Mouse (Mus musculus) testis, adult 2 months (tissue): ENCODE results near the gene Palm3. TPM values are rescaled to one million over a fixed set of nuclear protein-coding genes. Genes with fewer than 3 reads are reported as not detected.

ENCODE experiments used
- H3K27ac ChIP-seq: fragments of 200-500 bp; 2 replicates; pipeline ENCODE4 v1.5.1; 2012; ENCODE audit warnings: low read depth, low read length; ENCODE audit not compliant: control insufficient read depth, insufficient read depth
- H3K27me3 ChIP-seq: fragments of 200-500 bp; 2 replicates; pipeline ENCODE4 v1.6.1; 2012; ENCODE audit warnings: mild to moderate bottlenecking, low read length, moderate library complexity; ENCODE audit not compliant: control insufficient read depth, insufficient read depth
- H3K36me3 ChIP-seq: fragments of 200-500 bp; 2 replicates; pipeline ENCODE4 v1.6.1; 2012; ENCODE audit warnings: mild to moderate bottlenecking, low read length; ENCODE audit not compliant: control insufficient read depth, insufficient read depth
- H3K4me1 ChIP-seq: fragments of 200-500 bp; 2 replicates; pipeline ENCODE4 v1.6.1; 2012; ENCODE audit warnings: low read length; ENCODE audit not compliant: control insufficient read depth, insufficient read depth
- H3K4me3 ChIP-seq: fragments of 200-500 bp; 2 replicates; pipeline ENCODE4 v1.5.1; 2012; ENCODE audit warnings: low read depth, mild to moderate bottlenecking, low read length, moderate library complexity, mixed read lengths; ENCODE audit not compliant: control insufficient read depth
- CTCF ChIP-seq: fragments of 200-500 bp; IDR thresholded peaks from 2 replicates; pipeline ENCODE4 v1.5.1; 2012; ENCODE audit warnings: low read depth, mild to moderate bottlenecking, inconsistent platforms, low read length, moderate library complexity; ENCODE audit not compliant: control insufficient read depth, insufficient read depth, insufficient replicate concordance
- POLR2A ChIP-seq: fragments of 200-500 bp; IDR thresholded peaks from 2 replicates; pipeline ENCODE4 v1.6.1; 2012; ENCODE audit warnings: low read depth, mild to moderate bottlenecking, inconsistent platforms, low read length, moderate library complexity; ENCODE audit not compliant: control insufficient read depth
- polyA plus RNA-seq: library from polyadenylated mRNA; depleted of rRNA; stranded (reverse); fragments of >200 nt; gene quantifications from 2 replicates; pipeline ENCODE4 v1.2.3, GENCODE M21; 2012

The Palm3 gene
- polyA plus RNA-seq, 1 experiment = 1.9 TPM

GRCm38 (mm10) chr8:84067911-84068310 is 46.6 kb downstream of the Palm3 start:
- H3K4me3 ChIP-seq = peak overlapping the region; percentile 77
- TF ChIP-seq CTCF (no peak), POLR2A (no peak)
- no peaks in the 10 kb centered on the region for H3K27me3 ChIP-seq
- H3K27ac ChIP-seq = no peak overlapping the region
- H3K4me1 ChIP-seq = peaks cover 33% of the 10 kb centered on the region
- no peaks in the 10 kb centered on the region for H3K36me3 ChIP-seq

- Histone ChIP-seq H3K4me3 (peak overlapping the region; percentile 77), H3K36me3 (no peaks in the 10 kb centered on the region), H3K27ac (no peak overlapping the region), H3K4me1 (peaks cover 33% of the 10 kb centered on the region), H3K27me3 (no peaks in the 10 kb centered on the region)
- no peak for TF ChIP-seq CTCF
- no peak for TF ChIP-seq POLR2A
Observed at GRCm38 (mm10) chr8:84068316-84069035, 47.2 kb downstream of the Palm3 start.

DNA sequence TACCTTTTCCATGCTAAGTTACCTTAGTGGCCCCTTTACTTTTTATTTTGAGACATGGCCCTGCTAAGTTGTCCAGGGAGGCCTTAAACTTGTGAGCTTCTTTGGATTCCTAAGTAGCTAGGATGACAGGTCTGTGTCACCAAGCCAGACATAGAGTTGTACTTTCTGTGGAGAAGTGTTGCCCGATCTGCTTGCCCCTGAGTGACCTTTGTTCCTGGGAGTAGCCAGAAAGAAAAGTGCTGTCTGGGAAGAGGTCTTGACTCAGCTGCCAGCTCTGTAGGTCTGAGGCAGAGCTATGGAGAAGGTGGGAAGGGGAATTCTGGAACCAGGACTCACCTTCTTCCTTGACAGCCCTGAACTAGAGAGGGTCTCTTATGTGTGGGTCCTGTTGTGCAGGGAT is 47.9 kb downstream of the Palm3 start:
- H3K4me1 ChIP-seq = peaks cover 33% of the 10 kb centered on the region
- H3K27ac ChIP-seq = no peak overlapping the region
- no peaks in the 10 kb centered on the region for H3K27me3 ChIP-seq

DNA sequence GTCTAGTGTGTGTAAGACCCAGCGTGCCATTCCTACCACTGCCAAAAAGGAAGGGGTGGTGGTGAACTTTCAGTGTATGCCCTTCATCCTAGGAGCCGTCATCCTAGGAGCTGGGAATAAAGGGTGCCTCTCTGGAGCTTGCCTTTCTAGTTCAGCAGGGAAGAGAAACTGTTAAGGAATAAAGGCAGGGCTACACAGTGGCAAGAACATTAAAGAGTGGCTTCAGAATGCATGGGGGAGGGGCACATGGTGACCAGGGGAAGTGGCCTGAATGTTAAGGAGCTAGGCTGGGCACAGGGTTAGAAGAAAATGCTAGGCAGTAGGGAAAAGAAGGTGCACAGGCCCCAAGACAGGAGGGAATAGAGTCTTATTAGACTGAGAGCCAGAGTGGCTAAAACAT is 48.5 kb downstream of the Palm3 start:
- TF ChIP-seq POLR2A (no peak), CTCF (no peak)
- H3K4me1 ChIP-seq = peaks cover 33% of the 10 kb centered on the region
- H3K27ac ChIP-seq = no peak overlapping the region
- no peaks in the 10 kb centered on the region for H3K27me3 ChIP-seq
- peak overlapping the region; percentile 22; the same call in 1 of the 2 replicates for H3K4me3 ChIP-seq
- no peaks in the 10 kb centered on the region for H3K36me3 ChIP-seq

More for the DNA sequence above, 47.9 kb downstream of the Palm3 start:
- Histone ChIP-seq H3K36me3 (no peaks in the 10 kb centered on the region), H3K4me3 (peak overlapping the region; percentile 77)
- no peak for TF ChIP-seq POLR2A
- TF ChIP-seq CTCF = no peak

GRCm38 (mm10) chr8:84070241-84070640 is 49.0 kb downstream of the Palm3 start:
- H3K4me1 ChIP-seq = peaks cover 33% of the 10 kb centered on the region
- H3K27me3 ChIP-seq = no peaks in the 10 kb centered on the region

DNA sequence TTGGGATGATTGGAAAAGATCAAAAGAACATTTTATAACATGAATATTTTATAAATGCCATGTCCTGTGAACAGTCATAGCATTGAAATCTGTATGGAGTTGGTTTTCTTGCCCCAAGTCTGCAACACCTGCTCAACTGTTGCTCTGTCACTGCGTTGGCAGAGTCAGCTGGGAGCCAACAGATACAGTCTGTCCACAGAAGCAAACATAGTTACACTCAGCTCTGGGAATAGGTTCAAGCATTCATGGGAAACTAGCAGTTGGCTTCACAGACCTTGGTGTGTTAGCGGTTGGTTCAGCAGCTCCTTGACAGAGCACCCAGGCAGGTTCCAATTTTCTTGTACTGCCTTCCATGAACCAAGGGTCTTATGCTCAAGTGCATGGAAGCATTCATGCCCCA is 49.4 kb downstream of the Palm3 start:
- no peak overlapping the region for H3K4me3 ChIP-seq
- TF ChIP-seq POLR2A (no peak), CTCF (no peak)
- no peaks in the 10 kb centered on the region for H3K36me3 ChIP-seq
- H3K27me3 ChIP-seq = no peaks in the 10 kb centered on the region
- no peak overlapping the region for H3K27ac ChIP-seq
- peaks cover 33% of the 10 kb centered on the region for H3K4me1 ChIP-seq

More at GRCm38 (mm10) chr8:84070241-84070640, 49.0 kb downstream of the Palm3 start:
- peak overlapping the region; percentile 22; the same call in 1 of the 2 replicates for H3K4me3 ChIP-seq
- no peak for TF ChIP-seq POLR2A
- no peak for TF ChIP-seq CTCF
- no peaks in the 10 kb centered on the region for H3K36me3 ChIP-seq
- no peak overlapping the region; the same call in 1 of the 2 replicates for H3K27ac ChIP-seq

DNA sequence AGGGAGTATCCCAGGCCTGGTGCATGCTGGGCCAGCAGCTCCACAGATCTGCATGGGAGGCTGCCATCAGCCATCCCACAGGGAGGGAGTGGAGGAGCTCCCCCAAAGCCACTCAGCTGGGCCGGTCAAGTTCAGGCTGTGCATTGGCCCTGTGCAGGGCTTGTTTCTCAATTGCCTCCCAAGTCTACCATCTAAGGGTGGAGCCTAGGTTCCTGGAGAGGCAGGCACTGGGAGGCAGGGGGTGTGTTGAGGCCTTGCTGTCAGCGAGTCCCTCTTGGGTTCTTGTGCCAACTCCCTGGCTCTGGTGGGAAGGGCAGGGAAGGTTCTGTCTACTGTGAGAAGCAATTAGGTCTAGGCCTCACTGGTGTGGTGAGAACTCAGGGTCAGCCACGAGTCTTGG is 50.6 kb downstream of the Palm3 start:
- Histone ChIP-seq H3K27ac (no peak overlapping the region), H3K27me3 (no peaks in the 10 kb centered on the region), H3K4me1 (peaks cover 33% of the 10 kb centered on the region), H3K4me3 (no peak overlapping the region), H3K36me3 (no peaks in the 10 kb centered on the region)
- TF ChIP-seq POLR2A = no peak
- no peak for TF ChIP-seq CTCF

DNA sequence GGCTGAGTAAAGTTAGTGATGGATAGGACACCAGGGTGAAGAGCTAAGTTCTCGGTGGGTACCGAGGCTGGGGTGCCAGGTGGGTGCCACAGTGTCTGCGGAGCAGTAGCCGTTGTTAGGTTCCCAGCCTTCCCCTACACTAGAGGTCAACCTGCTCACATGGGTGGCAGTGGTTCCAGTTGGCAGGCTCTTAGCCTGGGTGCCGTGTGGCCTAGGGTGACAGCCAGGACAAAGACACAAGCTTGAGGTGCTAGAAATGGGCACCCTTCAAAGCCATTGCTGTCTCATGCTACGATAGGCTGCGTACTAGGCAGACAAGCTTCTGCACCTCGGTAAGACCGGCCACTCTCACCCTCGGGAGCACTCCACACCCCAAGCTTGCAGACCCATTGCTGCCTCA is 51.0 kb downstream of the Palm3 start:
- TF ChIP-seq POLR2A (no peak), CTCF (no peak)
- H3K27ac ChIP-seq = no peak overlapping the region
- no peak overlapping the region for H3K4me3 ChIP-seq
- no peaks in the 10 kb centered on the region for H3K36me3 ChIP-seq
- H3K27me3 ChIP-seq = no peaks in the 10 kb centered on the region
- H3K4me1 ChIP-seq = peaks cover 33% of the 10 kb centered on the region
